Mouse (Mus musculus) cortical plate, adult 2 months (tissue): ENCODE measurements around the gene Col16a1.
A peak's percentile ranks its signal among the peaks of the same experiment; 100 is the strongest.

Experiments used
- CTCF ChIP-seq: fragments of 200-500 bp; IDR thresholded peaks from 2 replicates; pipeline ENCODE4 v1.5.1; 2011; ENCODE audit warnings: mild to moderate bottlenecking, control low read depth, low read length; ENCODE audit not compliant: insufficient read depth; ENCODE audit errors: extremely low read depth
- POLR2A ChIP-seq: fragments of 200-500 bp; IDR thresholded peaks from 2 replicates; pipeline ENCODE4 v1.6.1; 2011; ENCODE audit warnings: mild to moderate bottlenecking, low read length, control low read depth; ENCODE audit not compliant: insufficient read depth; ENCODE audit errors: extremely low read depth

- TF ChIP-seq POLR2A, result no peak
- TF ChIP-seq CTCF, result 0 out of 2 replicates have a peak, but pooled peaks have one; percentile 0
These were observed 56.0 kb downstream of the Col16a1 start for GRCm38 (mm10) chr4:130103632-130104031.
